Mouse (Mus musculus): ENCODE data around the gene Tjp2. TPM values are rescaled to one million over a fixed set of nuclear protein-coding genes. Genes with fewer than 3 reads are reported as not detected.

Gene Tjp2
- polyA plus RNA-seq, 1 experiment from 2014 or later, result 41.7 TPM

- Histone ChIP-seq H3K4me1 (replicated peaks) (peaks cover 9% of the 10 kb centered on the region; the same call in 1 of the 2 replicates), H3K9ac (no peak overlapping the region), H3K27ac (no peak overlapping the region), H3K4me3 (replicated peaks) (no peak overlapping the region), H3K27me3 (replicated peaks) (no peaks in the 10 kb centered on the region; the same call in 1 of the 2 replicates), H3K9me3 (no peaks in the 10 kb centered on the region), H3K36me3 (no peaks in the 10 kb centered on the region), H3K4me2 (replicated peaks) (no peak overlapping the region)
- WGBS, result 44% methylated on average over 2 of the region's 2 CpGs
- ATAC-seq, result no peak
These were observed 6.5 kb downstream of the Tjp2 start for GRCm38 (mm10) chr19:24218291-24218690.

- no peak for ATAC-seq
- peaks cover 11% of the 10 kb centered on the region; the same call in 1 of the 2 replicates for H3K4me1 ChIP-seq (replicated peaks)
- H3K36me3 ChIP-seq, result no peaks in the 10 kb centered on the region
- no peak overlapping the region for H3K9ac ChIP-seq
- no peaks in the 10 kb centered on the region for H3K9me3 ChIP-seq
- H3K4me2 ChIP-seq (replicated peaks), result no peak overlapping the region
- no peak overlapping the region for H3K4me3 ChIP-seq (replicated peaks)
- H3K27ac ChIP-seq, result no peak overlapping the region
- H3K27me3 ChIP-seq (replicated peaks), result no peaks in the 10 kb centered on the region
These were observed 7.0 kb downstream of the Tjp2 start for GRCm38 (mm10) chr19:24217851-24218250.

DNA sequence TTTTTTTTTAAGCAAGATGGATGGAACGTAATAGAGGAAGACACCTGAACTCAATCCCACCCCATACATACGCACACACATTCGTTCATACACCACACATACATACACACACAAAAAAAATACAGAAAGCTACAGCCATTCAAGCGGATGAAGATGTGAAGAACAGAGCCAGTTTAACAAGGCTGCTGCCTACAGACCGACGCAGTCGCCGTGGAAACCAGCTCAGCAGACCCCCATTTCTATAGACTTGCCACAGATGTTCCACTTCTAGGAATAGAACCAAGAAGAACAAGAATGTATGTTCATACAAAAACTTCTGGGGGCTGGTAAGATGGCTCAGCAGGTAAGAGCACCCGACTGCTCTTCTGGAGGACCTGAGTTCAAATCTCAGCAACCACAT is 8.1 kb downstream of the Tjp2 start:
- ATAC-seq, result no peak
- Histone ChIP-seq H3K36me3 (no peaks in the 10 kb centered on the region), H3K9me3 (no peaks in the 10 kb centered on the region), H3K4me1 (replicated peaks) (peaks cover 11% of the 10 kb centered on the region; the same call in 1 of the 2 replicates), H3K27me3 (replicated peaks) (no peaks in the 10 kb centered on the region), H3K9ac (no peak overlapping the region), H3K27ac (no peak overlapping the region), H3K4me3 (replicated peaks) (no peak overlapping the region), H3K4me2 (replicated peaks) (no peak overlapping the region)
- WGBS, result 88% methylated on average over 9 of the region's 9 CpGs

DNA sequence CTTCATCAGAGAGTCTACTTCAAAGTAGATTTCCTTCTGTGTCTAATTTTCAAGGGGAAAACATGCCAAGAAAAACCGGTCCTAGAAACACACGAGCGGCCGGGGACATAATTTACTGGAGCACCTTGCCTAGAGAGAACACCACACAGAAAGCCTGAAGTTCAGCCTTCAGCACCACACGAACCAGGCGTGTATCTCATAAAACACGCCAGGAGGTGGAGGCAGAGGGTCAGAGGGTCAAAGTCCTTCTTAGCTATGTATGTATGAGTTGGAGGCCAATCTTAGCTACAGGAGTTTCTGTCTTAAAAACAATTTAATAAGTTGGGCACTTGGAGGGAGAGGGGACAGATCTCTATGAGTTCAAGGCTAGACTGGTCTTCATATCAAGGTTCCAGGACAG is 9.9 kb downstream of the Tjp2 start:
- H3K27me3 ChIP-seq (replicated peaks), result no peaks in the 10 kb centered on the region
- H3K36me3 ChIP-seq, result no peaks in the 10 kb centered on the region
- ATAC-seq, result peak; percentile 84
- H3K4me2 ChIP-seq (replicated peaks), result 0 out of 2 replicates have a peak overlapping the region, but pooled peaks have one; percentile 14
- no peak overlapping the region for H3K27ac ChIP-seq
- H3K4me3 ChIP-seq (replicated peaks), result no peak overlapping the region
- no peaks in the 10 kb centered on the region for H3K9me3 ChIP-seq
- peaks cover 11% of the 10 kb centered on the region for H3K4me1 ChIP-seq (replicated peaks)
- WGBS, result 73% methylated on average over 7 of the region's 7 CpGs
- no peak overlapping the region for H3K9ac ChIP-seq

- 33% methylated on average over 7 of the region's 7 CpGs for WGBS
- H3K4me1 ChIP-seq (replicated peaks), result peaks cover 11% of the 10 kb centered on the region
- no peaks in the 10 kb centered on the region for H3K27me3 ChIP-seq (replicated peaks)
- H3K9me3 ChIP-seq, result no peaks in the 10 kb centered on the region
- H3K36me3 ChIP-seq, result no peaks in the 10 kb centered on the region
- H3K27ac ChIP-seq, result no peak overlapping the region
- ATAC-seq, result no peak
- H3K4me3 ChIP-seq (replicated peaks), result no peak overlapping the region
- no peak overlapping the region for H3K4me2 ChIP-seq (replicated peaks)
- H3K9ac ChIP-seq, result no peak overlapping the region
These were observed 11.5 kb downstream of the Tjp2 start for GRCm38 (mm10) chr19:24213299-24213698.

GRCm38 (mm10) chr19:24212552-24213249 is 12.1 kb downstream of the Tjp2 start:
- Histone ChIP-seq H3K36me3 (no peaks in the 10 kb centered on the region), H3K9ac (no peak overlapping the region), H3K27ac (no peak overlapping the region), H3K9me3 (no peaks in the 10 kb centered on the region), H3K4me3 (replicated peaks) (no peak overlapping the region), H3K4me1 (replicated peaks) (peaks cover 11% of the 10 kb centered on the region), H3K4me2 (replicated peaks) (no peak overlapping the region), H3K27me3 (replicated peaks) (no peaks in the 10 kb centered on the region)
- WGBS, result 84% methylated on average over 12 of the region's 12 CpGs
- ATAC-seq, result no peak

DNA sequence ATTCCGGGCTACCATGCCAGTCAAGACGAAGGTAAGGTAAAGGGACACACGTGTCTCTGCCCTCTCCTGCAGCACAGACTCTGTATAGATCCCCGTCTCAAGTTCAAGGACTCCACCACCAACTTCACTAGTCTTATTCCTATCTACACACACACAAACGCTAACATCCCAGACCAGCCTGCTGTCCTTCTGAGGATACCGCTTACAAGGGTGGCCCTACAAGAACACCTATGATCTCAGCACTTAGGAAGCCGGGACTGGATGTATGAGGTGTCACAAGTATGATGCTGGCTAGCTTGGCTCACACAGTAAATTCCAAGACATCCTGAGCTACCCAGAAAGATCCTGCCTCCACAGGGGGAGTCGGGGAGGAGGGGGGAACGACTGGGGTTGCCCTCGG is 13.7 kb downstream of the Tjp2 start:
- WGBS, result 73% methylated on average over 10 of the region's 10 CpGs
- Histone ChIP-seq H3K27me3 (replicated peaks) (no peaks in the 10 kb centered on the region), H3K27ac (no peak overlapping the region), H3K4me3 (replicated peaks) (no peak overlapping the region), H3K9me3 (no peaks in the 10 kb centered on the region), H3K4me2 (replicated peaks) (no peak overlapping the region), H3K4me1 (replicated peaks) (peaks cover 11% of the 10 kb centered on the region), H3K36me3 (no peaks in the 10 kb centered on the region), H3K9ac (no peak overlapping the region)
- ATAC-seq, result no peak

DNA sequence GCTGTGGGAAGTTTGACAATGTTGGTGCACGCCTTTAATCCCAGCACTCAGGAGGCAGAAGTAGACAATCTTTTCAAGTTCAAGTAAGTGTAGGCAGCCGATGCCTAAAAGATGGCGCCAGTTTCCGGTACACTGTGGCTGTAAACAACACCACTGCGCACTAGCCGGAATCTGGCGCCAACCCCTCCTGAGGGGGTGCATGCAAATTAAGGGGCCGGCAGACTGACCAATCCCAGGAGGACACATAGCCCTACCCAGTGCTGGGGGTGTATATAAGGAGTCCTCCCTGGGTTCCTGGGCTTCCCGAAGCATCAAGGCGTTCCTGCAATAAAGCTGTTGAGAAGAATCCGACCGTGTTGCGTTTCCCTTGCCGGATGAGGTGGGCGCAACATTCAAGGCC is 15.3 kb downstream of the Tjp2 start:
- ATAC-seq, result no peak
- 94% methylated on average over 15 of the region's 15 CpGs for WGBS
- H3K4me3 ChIP-seq (replicated peaks), result no peak overlapping the region
- no peaks in the 10 kb centered on the region for H3K27me3 ChIP-seq (replicated peaks)
- H3K4me1 ChIP-seq (replicated peaks), result peaks cover 5% of the 10 kb centered on the region
- no peak overlapping the region for H3K4me2 ChIP-seq (replicated peaks)
- H3K9me3 ChIP-seq, result no peaks in the 10 kb centered on the region
- H3K36me3 ChIP-seq, result no peaks in the 10 kb centered on the region
- H3K27ac ChIP-seq, result no peak overlapping the region
- H3K9ac ChIP-seq, result no peak overlapping the region

DNA sequence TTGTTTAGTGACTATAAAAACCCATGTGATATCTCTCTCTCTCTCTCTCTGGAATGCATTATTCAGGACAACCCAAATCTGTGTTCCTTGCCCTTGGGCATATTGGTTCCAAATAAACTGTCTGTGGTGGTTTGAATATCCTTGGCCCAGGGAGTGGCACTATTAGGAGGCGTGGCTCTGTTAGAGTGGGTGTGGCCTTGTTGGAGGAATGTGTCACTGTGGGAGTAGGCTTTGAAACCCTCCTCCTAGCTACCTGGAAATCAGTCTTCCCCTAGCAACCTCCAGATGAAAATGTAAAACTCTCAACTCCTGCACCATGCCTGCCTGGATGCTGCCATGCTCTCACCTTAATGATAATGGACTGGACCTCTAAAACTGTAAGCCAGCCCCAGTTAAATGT is 16.9 kb downstream of the Tjp2 start:
- Histone ChIP-seq H3K4me1 (replicated peaks) (no peaks in the 10 kb centered on the region; the same call in 1 of the 2 replicates), H3K4me3 (replicated peaks) (no peak overlapping the region), H3K4me2 (replicated peaks) (no peak overlapping the region), H3K9me3 (no peaks in the 10 kb centered on the region), H3K27ac (no peak overlapping the region), H3K36me3 (no peaks in the 10 kb centered on the region), H3K9ac (no peak overlapping the region), H3K27me3 (replicated peaks) (no peaks in the 10 kb centered on the region)
- ATAC-seq, result no peak
- WGBS, result 91% methylated on average over 1 of the region's 1 CpGs

GRCm38 (mm10) chr19:24205001-24205400 is 19.8 kb downstream of the Tjp2 start:
- no peak for ATAC-seq
- 63% methylated on average over 1 of the region's 1 CpGs for WGBS
- Histone ChIP-seq H3K9ac (no peak overlapping the region), H3K9me3 (no peaks in the 10 kb centered on the region), H3K36me3 (no peaks in the 10 kb centered on the region), H3K4me2 (replicated peaks) (no peak overlapping the region), H3K4me3 (replicated peaks) (no peak overlapping the region), H3K27me3 (replicated peaks) (no peaks in the 10 kb centered on the region), H3K27ac (no peak overlapping the region), H3K4me1 (replicated peaks) (no peaks in the 10 kb centered on the region)

DNA sequence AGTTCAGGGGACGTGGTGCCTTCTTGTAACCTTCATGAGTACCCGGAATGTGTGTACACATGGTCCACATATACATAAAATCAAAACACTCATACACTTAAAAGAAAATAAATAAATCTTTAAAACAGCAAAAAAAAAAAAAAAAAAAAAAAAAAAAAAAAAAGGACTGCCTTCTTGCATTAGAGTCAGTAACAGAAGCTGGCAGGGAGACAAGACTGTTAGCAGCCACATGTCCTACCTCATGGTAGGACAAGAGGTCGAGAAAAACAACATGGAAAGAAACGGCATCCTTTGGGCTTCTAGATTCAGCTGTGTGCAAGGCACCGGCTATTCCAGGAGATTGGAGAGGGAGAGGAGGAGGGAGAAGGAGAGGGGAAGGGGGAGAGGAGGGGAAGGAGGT is 23.0 kb downstream of the Tjp2 start:
- Histone ChIP-seq H3K4me3 (replicated peaks) (no peak overlapping the region), H3K4me2 (replicated peaks) (no peak overlapping the region), H3K27me3 (replicated peaks) (no peaks in the 10 kb centered on the region), H3K4me1 (replicated peaks) (no peaks in the 10 kb centered on the region), H3K36me3 (no peaks in the 10 kb centered on the region), H3K27ac (no peak overlapping the region), H3K9me3 (no peaks in the 10 kb centered on the region), H3K9ac (no peak overlapping the region)
- no peak for ATAC-seq
- 77% methylated on average over 5 of the region's 5 CpGs for WGBS

GRCm38 (mm10) chr19:24200566-24200965 is 24.3 kb downstream of the Tjp2 start:
- no peak for ATAC-seq
- no peaks in the 10 kb centered on the region for H3K9me3 ChIP-seq
- H3K27ac ChIP-seq, result no peak overlapping the region
- no peaks in the 10 kb centered on the region for H3K36me3 ChIP-seq
- H3K4me3 ChIP-seq (replicated peaks), result no peak overlapping the region
- no peaks in the 10 kb centered on the region for H3K27me3 ChIP-seq (replicated peaks)
- no peak overlapping the region for H3K4me2 ChIP-seq (replicated peaks)
- no peaks in the 10 kb centered on the region for H3K4me1 ChIP-seq (replicated peaks)
- no peak overlapping the region for H3K9ac ChIP-seq
- whole genome bisulfite sequencing, result 66% methylated on average over 12 of the region's 12 CpGs

GRCm38 (mm10) chr19:24198676-24199303 is 26.0 kb downstream of the Tjp2 start:
- Histone ChIP-seq H3K36me3 (no peaks in the 10 kb centered on the region), H3K9ac (no peak overlapping the region), H3K9me3 (peaks cover 4% of the 10 kb centered on the region; the same call in 1 of the 2 replicates), H3K27me3 (replicated peaks) (no peaks in the 10 kb centered on the region), H3K4me3 (replicated peaks) (no peak overlapping the region), H3K27ac (no peak overlapping the region), H3K4me1 (replicated peaks) (no peaks in the 10 kb centered on the region), H3K4me2 (replicated peaks) (no peak overlapping the region)
- ATAC-seq, result no peak
- WGBS, result 72% methylated on average over 11 of the region's 11 CpGs
